Mouse (Mus musculus): ENCODE results near the gene Rps6kc1.

Rps6kc1 gene

GRCm38 (mm10) chr1:190834201-190834907 is 77.2 kb downstream of the Rps6kc1 start:
- no peak for DNase-seq (ENCODE audit: low spot score)

GRCm38 (mm10) chr1:190832965-190833630 is 78.5 kb downstream of the Rps6kc1 start:
- no peak for DNase-seq (ENCODE audit: low spot score)

GRCm38 (mm10) chr1:190831839-190832497 is 79.6 kb downstream of the Rps6kc1 start:
- DNase-seq (ENCODE audit: low spot score): peak; percentile 88

- DNase-seq (ENCODE audit: low spot score): no peak
Observed at GRCm38 (mm10) chr1:190826486-190827034, 85.0 kb downstream of the Rps6kc1 start.

- DNase-seq (ENCODE audit: low spot score): no peak
Observed at GRCm38 (mm10) chr1:190823745-190824144, 87.8 kb downstream of the Rps6kc1 start.

- DNase-seq (ENCODE audit: low spot score): no peak
Observed at GRCm38 (mm10) chr1:190816141-190816540, 95.4 kb downstream of the Rps6kc1 start.

- DNase-seq (ENCODE audit: low spot score): peak; percentile 37
Observed at GRCm38 (mm10) chr1:190810408-190810807, 101.2 kb downstream of the Rps6kc1 start.

- peak; percentile 56 for DNase-seq (ENCODE audit: low spot score)
Observed at GRCm38 (mm10) chr1:190808766-190809221, 102.8 kb downstream of the Rps6kc1 start.

GRCm38 (mm10) chr1:190806817-190807216 is 104.8 kb downstream of the Rps6kc1 start:
- DNase-seq (ENCODE audit: low spot score): no peak

- DNase-seq (ENCODE audit: low spot score): no peak
Observed at GRCm38 (mm10) chr1:190798668-190799067, 112.9 kb downstream of the Rps6kc1 start.

- DNase-seq (ENCODE audit: low spot score): no peak
Observed at GRCm38 (mm10) chr1:190797483-190798058, 114.0 kb downstream of the Rps6kc1 start.

GRCm38 (mm10) chr1:190796745-190797482 is 114.7 kb downstream of the Rps6kc1 start:
- DNase-seq (ENCODE audit: low spot score): peak; percentile 85

- no peak for DNase-seq (ENCODE audit: low spot score)
Observed at GRCm38 (mm10) chr1:190791638-190792037, 119.9 kb downstream of the Rps6kc1 start.

- no peak for DNase-seq (ENCODE audit: low spot score)
Observed at GRCm38 (mm10) chr1:190790720-190791119, 120.8 kb downstream of the Rps6kc1 start.

GRCm38 (mm10) chr1:190777660-190778059 is 133.9 kb downstream of the Rps6kc1 start:
- DNase-seq (ENCODE audit: low spot score): peak; percentile 54

GRCm38 (mm10) chr1:190776260-190776659 is 135.3 kb downstream of the Rps6kc1 start:
- no peak for DNase-seq (ENCODE audit: low spot score)

- no peak for DNase-seq (ENCODE audit: low spot score)
Observed at GRCm38 (mm10) chr1:190772088-190772885, 139.3 kb downstream of the Rps6kc1 start.

- DNase-seq (ENCODE audit: low spot score): no peak
Observed at GRCm38 (mm10) chr1:190769748-190770147, 141.8 kb downstream of the Rps6kc1 start.

- DNase-seq (ENCODE audit: low spot score): no peak
Observed at GRCm38 (mm10) chr1:190768307-190768706, 143.3 kb downstream of the Rps6kc1 start.

GRCm38 (mm10) chr1:190767621-190768020 is 143.9 kb downstream of the Rps6kc1 start:
- no peak for DNase-seq (ENCODE audit: low spot score)

- no peak for DNase-seq (ENCODE audit: low spot score)
Observed at GRCm38 (mm10) chr1:190766800-190767199, 144.8 kb downstream of the Rps6kc1 start.
